Mouse (Mus musculus): Measurements from ENCODE around the gene Samt1. TPM values are rescaled to one million over a fixed set of nuclear protein-coding genes. Genes with fewer than 3 reads are reported as not detected.
"Not testable (repeated sequence)": the region's sequence is repeated elsewhere in the genome, so short reads cannot be mapped to it uniquely, and the experiment has no call there.

Samt1 gene
- polyA plus RNA-seq (2014; fragmentation: Nextera tagmentation; extraction: Ambion mirVana) = not detected in 2 replicates

DNA sequence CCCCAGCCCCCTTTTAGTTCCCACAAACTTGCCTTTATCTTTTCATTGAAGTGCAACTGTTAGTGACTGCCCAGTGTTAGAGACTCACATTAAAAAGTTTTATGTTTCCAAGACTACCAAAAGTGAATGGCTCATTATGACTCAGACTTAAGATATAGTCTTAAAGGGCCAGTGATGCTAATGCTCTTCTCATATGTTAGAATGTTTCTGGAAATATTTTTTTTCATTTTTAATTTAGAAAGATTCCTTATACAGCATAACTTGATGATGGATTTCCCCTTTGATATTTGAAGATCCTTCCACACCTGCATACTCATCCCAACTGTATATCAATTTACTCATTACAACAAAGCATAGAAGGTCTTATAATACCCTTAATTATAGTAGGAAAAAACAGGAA, at the start of gene Samt1:
Gene Samt1 (minus strand): TSS at position 101 of the 400 bp plus-strand sequence.
- not testable (repeated sequence) for H3K4me2 ChIP-seq (ENCODE audit: low read length); H3K9me3 ChIP-seq (ENCODE audit: control insufficient read depth, low read length); DNase-seq; H3K36me3 ChIP-seq (ENCODE audit: control insufficient read depth, insufficient read depth, low read length); H3K4me3 ChIP-seq (replicated peaks; ENCODE audit: low read depth, low read length); ATAC-seq (ENCODE audit: low FRiP score, low TSS enrichment); H3K9ac ChIP-seq (replicated peaks; ENCODE audit: low read length); H3K27me3 ChIP-seq (ENCODE audit: control insufficient read depth, insufficient read depth, low read length); H3K4me1 ChIP-seq (ENCODE audit: control insufficient read depth, insufficient read depth, low read length); H3K27ac ChIP-seq (replicated peaks; ENCODE audit: low read depth, low read length)

DNA sequence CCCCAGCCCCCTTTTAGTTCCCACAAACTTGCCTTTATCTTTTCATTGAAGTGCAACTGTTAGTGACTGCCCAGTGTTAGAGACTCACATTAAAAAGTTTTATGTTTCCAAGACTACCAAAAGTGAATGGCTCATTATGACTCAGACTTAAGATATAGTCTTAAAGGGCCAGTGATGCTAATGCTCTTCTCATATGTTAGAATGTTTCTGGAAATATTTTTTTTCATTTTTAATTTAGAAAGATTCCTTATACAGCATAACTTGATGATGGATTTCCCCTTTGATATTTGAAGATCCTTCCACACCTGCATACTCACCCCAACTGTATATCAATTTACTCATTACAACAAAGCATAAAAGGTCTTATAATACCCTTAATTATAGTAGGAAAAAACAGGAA, 42.5 kb upstream of the Samt1 start, which contains the start of gene Gm10057:
Gene Gm10057 (minus strand): TSS at position 101 of the 400 bp plus-strand sequence.
- H3K4me1 ChIP-seq (ENCODE audit: control insufficient read depth, insufficient read depth, low read length); ATAC-seq (ENCODE audit: low FRiP score, low TSS enrichment); DNase-seq; H3K4me2 ChIP-seq (ENCODE audit: low read length); H3K9ac ChIP-seq (replicated peaks; ENCODE audit: low read length); H3K27ac ChIP-seq (replicated peaks; ENCODE audit: low read depth, low read length); H3K4me3 ChIP-seq (replicated peaks; ENCODE audit: low read depth, low read length); H3K27me3 ChIP-seq (ENCODE audit: control insufficient read depth, insufficient read depth, low read length); H3K9me3 ChIP-seq (ENCODE audit: control insufficient read depth, low read length); H3K36me3 ChIP-seq (ENCODE audit: control insufficient read depth, insufficient read depth, low read length): not testable (repeated sequence)

DNA sequence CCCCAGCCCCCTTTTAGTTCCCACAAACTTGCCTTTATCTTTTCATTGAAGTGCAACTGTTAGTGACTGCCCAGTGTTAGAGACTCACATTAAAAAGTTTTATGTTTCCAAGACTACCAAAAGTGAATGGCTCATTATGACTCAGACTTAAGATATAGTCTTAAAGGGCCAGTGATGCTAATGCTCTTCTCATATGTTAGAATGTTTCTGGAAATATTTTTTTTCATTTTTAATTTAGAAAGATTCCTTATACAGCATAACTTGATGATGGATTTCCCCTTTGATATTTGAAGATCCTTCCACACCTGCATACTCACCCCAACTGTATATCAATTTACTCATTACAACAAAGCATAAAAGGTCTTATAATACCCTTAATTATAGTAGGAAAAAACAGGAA, 21.3 kb upstream of the Samt1 start, which contains the start of gene 4921511M17Rik:
Gene 4921511M17Rik (minus strand): TSS at position 101 of the 400 bp plus-strand sequence.
- ATAC-seq (ENCODE audit: low FRiP score, low TSS enrichment); H3K4me1 ChIP-seq (ENCODE audit: control insufficient read depth, insufficient read depth, low read length); DNase-seq; H3K27ac ChIP-seq (replicated peaks; ENCODE audit: low read depth, low read length); H3K9me3 ChIP-seq (ENCODE audit: control insufficient read depth, low read length); H3K9ac ChIP-seq (replicated peaks; ENCODE audit: low read length); H3K36me3 ChIP-seq (ENCODE audit: control insufficient read depth, insufficient read depth, low read length); H3K4me2 ChIP-seq (ENCODE audit: low read length); H3K4me3 ChIP-seq (replicated peaks; ENCODE audit: low read depth, low read length); H3K27me3 ChIP-seq (ENCODE audit: control insufficient read depth, insufficient read depth, low read length): not testable (repeated sequence)

DNA sequence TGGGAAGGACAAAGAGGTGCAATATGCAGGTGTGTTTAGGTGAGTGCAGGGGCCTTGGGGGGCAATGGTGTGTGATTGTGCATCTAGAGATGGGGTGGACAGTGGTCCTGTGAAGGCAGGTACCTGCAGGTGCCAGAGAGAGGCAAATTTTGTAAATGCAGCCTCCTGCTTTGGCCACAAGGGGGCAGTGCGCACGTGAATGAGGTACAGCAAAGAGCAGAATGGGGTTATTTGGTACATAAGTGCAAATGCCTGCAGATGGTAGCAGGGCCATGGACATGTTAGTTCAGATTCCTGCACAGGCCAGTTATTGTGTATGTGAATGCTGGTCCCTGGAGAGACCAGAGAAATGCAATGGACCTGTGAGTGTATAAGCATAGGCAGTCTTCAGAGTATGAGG, 35.5 kb downstream of the Samt1 start:
- not testable (repeated sequence) for H3K4me3 ChIP-seq (replicated peaks; ENCODE audit: low read depth, low read length); H3K4me2 ChIP-seq (ENCODE audit: low read length); DNase-seq; H3K27ac ChIP-seq (replicated peaks; ENCODE audit: low read depth, low read length); H3K9ac ChIP-seq (replicated peaks; ENCODE audit: low read length); H3K9me3 ChIP-seq (ENCODE audit: control insufficient read depth, low read length); H3K4me1 ChIP-seq (ENCODE audit: control insufficient read depth, insufficient read depth, low read length); H3K27me3 ChIP-seq (ENCODE audit: control insufficient read depth, insufficient read depth, low read length); H3K36me3 ChIP-seq (ENCODE audit: control insufficient read depth, insufficient read depth, low read length)
- 0 out of 2 replicates have a peak, but pooled peaks have one; percentile 24 for ATAC-seq (ENCODE audit: low FRiP score, low TSS enrichment)
- WGBS = no CpG with 5 or more reads among the region's 2 CpGs

DNA sequence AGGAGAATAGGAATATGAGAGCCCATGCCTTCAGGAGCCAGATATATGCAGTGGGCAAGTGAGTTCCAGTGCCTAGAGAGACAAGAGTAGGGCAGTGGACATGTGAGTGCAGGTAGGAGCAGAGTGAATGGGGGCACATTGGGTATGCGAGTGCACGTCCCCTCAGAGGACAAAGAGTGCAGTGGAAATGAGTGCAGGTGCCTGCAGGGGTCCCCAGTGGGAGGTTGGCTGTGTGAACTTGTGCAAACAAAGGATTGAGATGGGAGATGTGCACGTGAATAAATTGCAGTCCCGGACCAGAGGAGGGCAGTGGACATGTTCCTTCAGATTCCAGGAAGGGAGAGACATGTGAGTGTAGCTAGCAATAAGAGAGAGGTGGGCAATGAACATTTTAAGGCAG, 36.0 kb downstream of the Samt1 start:
- ATAC-seq (ENCODE audit: low FRiP score, low TSS enrichment) = not testable (repeated sequence)

DNA sequence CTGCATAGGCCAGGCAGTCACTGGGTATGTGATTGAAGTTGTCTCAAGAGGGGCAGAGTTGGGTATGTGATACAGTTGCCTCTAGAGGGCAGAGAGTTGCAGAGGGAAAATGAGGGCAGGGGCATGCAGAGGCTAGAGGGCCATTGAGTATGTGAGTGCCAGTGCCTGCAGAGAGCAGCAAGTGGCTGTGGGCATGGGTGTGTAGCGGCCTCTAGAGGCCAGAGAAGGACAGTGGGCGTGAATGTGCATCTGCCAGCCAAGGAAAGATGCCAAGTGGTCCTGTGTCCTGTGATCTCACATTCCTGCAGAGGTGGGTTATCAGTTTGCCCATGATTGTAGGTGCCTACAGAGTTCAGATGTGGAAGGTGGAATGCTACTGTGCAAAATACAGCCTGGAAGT, 38.0 kb downstream of the Samt1 start:
- WGBS = 16% methylated on average over 2 of the region's 2 CpGs

More for the DNA sequence above, 36.0 kb downstream of the Samt1 start:
- H3K27me3 ChIP-seq (ENCODE audit: control insufficient read depth, insufficient read depth, low read length); H3K36me3 ChIP-seq (ENCODE audit: control insufficient read depth, insufficient read depth, low read length); H3K4me3 ChIP-seq (replicated peaks; ENCODE audit: low read depth, low read length); H3K27ac ChIP-seq (replicated peaks; ENCODE audit: low read depth, low read length); DNase-seq; H3K4me2 ChIP-seq (ENCODE audit: low read length); H3K9ac ChIP-seq (replicated peaks; ENCODE audit: low read length); H3K9me3 ChIP-seq (ENCODE audit: control insufficient read depth, low read length); H3K4me1 ChIP-seq (ENCODE audit: control insufficient read depth, insufficient read depth, low read length): not testable (repeated sequence)
- WGBS = 16% methylated on average over 4 of the region's 4 CpGs

DNA sequence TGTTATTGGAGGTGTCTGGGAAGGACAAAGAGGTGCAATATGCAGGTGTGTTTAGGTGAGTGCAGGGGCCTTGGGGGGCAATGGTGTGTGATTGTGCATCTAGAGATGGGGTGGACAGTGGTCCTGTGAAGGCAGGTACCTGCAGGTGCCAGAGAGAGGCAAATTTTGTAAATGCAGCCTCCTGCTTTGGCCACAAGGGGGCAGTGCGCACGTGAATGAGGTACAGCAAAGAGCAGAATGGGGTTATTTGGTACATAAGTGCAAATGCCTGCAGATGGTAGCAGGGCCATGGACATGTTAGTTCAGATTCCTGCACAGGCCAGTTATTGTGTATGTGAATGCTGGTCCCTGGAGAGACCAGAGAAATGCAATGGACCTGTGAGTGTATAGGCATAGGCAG, 59.6 kb downstream of the Samt1 start:
- not testable (repeated sequence) for H3K9ac ChIP-seq (replicated peaks; ENCODE audit: low read length); DNase-seq; H3K27ac ChIP-seq (replicated peaks; ENCODE audit: low read depth, low read length); H3K4me2 ChIP-seq (ENCODE audit: low read length); H3K9me3 ChIP-seq (ENCODE audit: control insufficient read depth, low read length); H3K36me3 ChIP-seq (ENCODE audit: control insufficient read depth, insufficient read depth, low read length); H3K4me3 ChIP-seq (replicated peaks; ENCODE audit: low read depth, low read length); H3K27me3 ChIP-seq (ENCODE audit: control insufficient read depth, insufficient read depth, low read length); H3K4me1 ChIP-seq (ENCODE audit: control insufficient read depth, insufficient read depth, low read length)
- WGBS = no CpG with 5 or more reads among the region's 2 CpGs
- ATAC-seq (ENCODE audit: low FRiP score, low TSS enrichment) = peak; percentile 9; the same call in 1 of the 2 replicates

More for the DNA sequence above, 38.0 kb downstream of the Samt1 start:
- Histone ChIP-seq H3K4me1 (ENCODE audit: control insufficient read depth, insufficient read depth, low read length) (no peaks in the 10 kb centered on the region), H3K9me3 (ENCODE audit: control insufficient read depth, low read length) (no peaks in the 10 kb centered on the region), H3K4me2 (ENCODE audit: low read length) (no peak overlapping the region), H3K4me3 (replicated peaks; ENCODE audit: low read depth, low read length) (no peak overlapping the region), H3K27ac (replicated peaks; ENCODE audit: low read depth, low read length) (no peak overlapping the region), H3K9ac (replicated peaks; ENCODE audit: low read length) (no peak overlapping the region), H3K36me3 (ENCODE audit: control insufficient read depth, insufficient read depth, low read length) (no peaks in the 10 kb centered on the region), H3K27me3 (ENCODE audit: control insufficient read depth, insufficient read depth, low read length) (no peaks in the 10 kb centered on the region)
- DNase-seq (peak; percentile 6), ATAC-seq (ENCODE audit: low FRiP score, low TSS enrichment) (no peak)

Other genes with a start within 250 kb of the Samt1 start
- gene Spin2c, start 180.4 kb downstream of the Samt1 start, polyA plus RNA-seq (2014; fragmentation: Nextera tagmentation; extraction: Ambion mirVana) = 29.5 and 30.8 TPM in 2 replicates
- gene 4921511M17Rik, start 21.2 kb upstream of the Samt1 start, polyA plus RNA-seq (2014; fragmentation: Nextera tagmentation; extraction: Ambion mirVana) = not detected in 2 replicates
- not detected in 2 replicates for gene Gm10057, start 42.4 kb upstream of the Samt1 start, polyA plus RNA-seq (2014; fragmentation: Nextera tagmentation; extraction: Ambion mirVana)
- not detected in 2 replicates for gene Gm15140, start 108.0 kb upstream of the Samt1 start, polyA plus RNA-seq (2014; fragmentation: Nextera tagmentation; extraction: Ambion mirVana)

All from midbrain, embryonic 14.5 days (tissue).